Mouse (Mus musculus) limb, embryonic 10.5 days (tissue): ENCODE results near the gene Zfp354c. TPM values are rescaled to one million over a fixed set of nuclear protein-coding genes. Genes with fewer than 3 reads are reported as not detected.

Experiments
- DNase-seq: peaks from one replicate; pipeline ENCODE4 v3.0.0-alpha.2; 2017; ENCODE audit warnings: low spot score
- H3K27ac ChIP-seq: fragments of 300-500 bp; sonication (generic); 2 replicates; pipeline ENCODE4 v1.5.1; 2016; ENCODE audit warnings: mild to moderate bottlenecking
- H3K27me3 ChIP-seq: fragments of 300-500 bp; sonication (generic); 2 replicates; pipeline ENCODE4 v1.6.1; 2016; ENCODE audit warnings: low read depth, mild to moderate bottlenecking; ENCODE audit not compliant: poor library complexity, severe bottlenecking
- H3K36me3 ChIP-seq: fragments of 300-500 bp; sonication (generic); 2 replicates; pipeline ENCODE4 v1.6.1; 2016; ENCODE audit warnings: mild to moderate bottlenecking, moderate library complexity
- H3K4me1 ChIP-seq: fragments of 300-500 bp; sonication (generic); 2 replicates; pipeline ENCODE4 v1.6.1; 2016
- H3K4me3 ChIP-seq: fragments of 300-500 bp; sonication (generic); 2 replicates; pipeline ENCODE4 v1.5.1; 2016; ENCODE audit warnings: mild to moderate bottlenecking, moderate library complexity
- H3K9me3 ChIP-seq: fragments of 300-500 bp; sonication (generic); replicated peaks from 2 replicates; pipeline ENCODE4 v1.6.1; 2016; ENCODE audit warnings: mild to moderate bottlenecking
- WGBS: fragments of 180-500 bp; shearing (Covaris S2); methylation state at CpG from one replicate; pipeline ENCODE4 v1.1.7; 2016; 5-methylcytosine and 5-hydroxymethylcytosine counted together
- polyA plus RNA-seq: library from polyadenylated mRNA; unstranded; fragments of >200 nt; fragmentation: Nextera tagmentation; extraction: Ambion mirVana; gene quantifications from 2 replicates; pipeline ENCODE4 v1.2.1, GENCODE M21; 2016

Zfp354c gene
- polyA plus RNA-seq, 1 experiment from 2014 or later = 39.5 TPM

GRCm38 (mm10) chr11:50797674-50798073 lies 29.9 kb downstream of the Zfp354c start:
- H3K27me3 ChIP-seq = no peaks in the 10 kb centered on the region
- H3K4me3 ChIP-seq = no peak overlapping the region
- H3K9me3 ChIP-seq = no peaks in the 10 kb centered on the region
- no peaks in the 10 kb centered on the region for H3K36me3 ChIP-seq
- H3K4me1 ChIP-seq = peaks cover 12% of the 10 kb centered on the region
- no peak overlapping the region for H3K27ac ChIP-seq
- 72% methylated on average over 11 of the region's 11 CpGs for WGBS
- no peak for DNase-seq

- Histone ChIP-seq H3K4me1 (peaks cover 6% of the 10 kb centered on the region; the same call in 1 of the 2 replicates), H3K27me3 (no peaks in the 10 kb centered on the region), H3K9me3 (no peaks in the 10 kb centered on the region), H3K4me3 (no peak overlapping the region), H3K36me3 (no peaks in the 10 kb centered on the region), H3K27ac (no peak overlapping the region)
- 100% methylated on average over 1 of the region's 1 CpGs for WGBS
- DNase-seq = no peak
These were observed 56.5 kb downstream of the Zfp354c start for GRCm38 (mm10) chr11:50771006-50771405.

- Histone ChIP-seq H3K4me3 (peak overlapping the region; percentile 41), H3K27ac (peak overlapping the region; percentile 62; the same call in 1 of the 2 replicates), H3K36me3 (no peaks in the 10 kb centered on the region), H3K27me3 (no peaks in the 10 kb centered on the region), H3K9me3 (no peaks in the 10 kb centered on the region), H3K4me1 (peaks cover 9% of the 10 kb centered on the region; the same call in 1 of the 2 replicates)
- peak; percentile 94 for DNase-seq
- 17% methylated on average over 14 of the region's 14 CpGs for WGBS
These were observed 58.4 kb downstream of the Zfp354c start for GRCm38 (mm10) chr11:50768995-50769749.

- Histone ChIP-seq H3K27ac (no peak overlapping the region), H3K4me1 (peaks cover 9% of the 10 kb centered on the region; the same call in 1 of the 2 replicates), H3K27me3 (no peaks in the 10 kb centered on the region), H3K4me3 (no peak overlapping the region), H3K36me3 (no peaks in the 10 kb centered on the region), H3K9me3 (no peaks in the 10 kb centered on the region)
- peak; percentile 52 for DNase-seq
- 22% methylated on average over 4 of the region's 4 CpGs for WGBS
These were observed 60.5 kb downstream of the Zfp354c start for GRCm38 (mm10) chr11:50767039-50767438.

GRCm38 (mm10) chr11:50766461-50766860 lies 61.1 kb downstream of the Zfp354c start:
- H3K4me3 ChIP-seq = no peak overlapping the region
- DNase-seq = no peak
- WGBS = 86% methylated on average over 7 of the region's 7 CpGs
- no peaks in the 10 kb centered on the region for H3K27me3 ChIP-seq
- no peaks in the 10 kb centered on the region for H3K9me3 ChIP-seq
- H3K27ac ChIP-seq = no peak overlapping the region
- H3K36me3 ChIP-seq = no peaks in the 10 kb centered on the region
- peaks cover 9% of the 10 kb centered on the region; the same call in 1 of the 2 replicates for H3K4me1 ChIP-seq

Other genes with a start within 250 kb of the Zfp354c start
- gene Adamts2, start 225.6 kb downstream of the Zfp354c start, polyA plus RNA-seq = 0.46 and 0.72 TPM in 2 replicates
- gene Zfp879, start 13.8 kb upstream of the Zfp354c start, polyA plus RNA-seq = 0.63 TPM in 2 replicates
- not detected in 2 replicates for gene Grm6, start 23.0 kb upstream of the Zfp354c start, polyA plus RNA-seq
- 13.2 and 14.0 TPM in 2 replicates for gene Zfp454, start 59.9 kb upstream of the Zfp354c start, polyA plus RNA-seq
- gene Zfp2, start 88.4 kb upstream of the Zfp354c start, polyA plus RNA-seq = 19.7 and 21.0 TPM in 2 replicates
- 0.75 and 0.96 TPM in 2 replicates for gene Zfp354b, start 103.9 kb upstream of the Zfp354c start, polyA plus RNA-seq
- gene 4933414I15Rik, start 116.0 kb upstream of the Zfp354c start, polyA plus RNA-seq = not detected in 2 replicates
- gene Prop1, start 126.0 kb upstream of the Zfp354c start, polyA plus RNA-seq = not detected in 2 replicates
- gene Olfr1378, start 138.8 kb upstream of the Zfp354c start, polyA plus RNA-seq = not detected in 2 replicates
- gene Olfr1377, start 154.2 kb upstream of the Zfp354c start, polyA plus RNA-seq = not detected in 2 replicates
- gene Olfr51, start 175.9 kb upstream of the Zfp354c start, polyA plus RNA-seq = not detected in 2 replicates
- not detected in 2 replicates for gene Olfr54, start 186.5 kb upstream of the Zfp354c start, polyA plus RNA-seq
- gene Olfr1375, start 220.4 kb upstream of the Zfp354c start, polyA plus RNA-seq = not detected in 2 replicates
- gene Zfp354a, start 231.5 kb upstream of the Zfp354c start, polyA plus RNA-seq = 7.7 and 7.9 TPM in 2 replicates